21 mouse cellular contexts compared by ENCODE assay signal in the genomic region with DNA sequence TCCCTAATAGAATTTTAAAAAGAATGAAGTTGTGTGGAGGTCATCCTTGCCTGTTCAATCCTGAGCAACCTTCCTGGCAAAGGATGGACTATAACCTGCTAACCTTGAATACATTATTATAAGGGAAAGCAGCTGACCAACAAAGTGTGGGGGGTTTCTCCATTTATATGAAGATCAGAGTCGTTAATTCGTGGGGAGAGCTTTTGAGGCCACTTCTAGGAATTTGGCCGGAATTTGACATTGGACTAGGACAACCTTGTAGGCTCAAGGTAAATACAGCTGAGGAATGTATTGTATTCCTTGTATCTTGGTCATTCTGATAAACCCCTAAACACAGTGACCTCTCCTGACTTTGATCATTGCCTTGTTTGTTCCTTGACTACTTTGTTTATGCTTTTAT. TPM values are rescaled to one million over a fixed set of nuclear protein-coding genes. Genes with fewer than 3 reads are reported as not detected.
A peak's percentile ranks its signal among the peaks of the same experiment; 100 is the strongest.
DNase-seq lines count a peak whose midpoint lies in the region; TF ChIP-seq lines count a peak whose summit lies in the region.
"Had no signal": no experiment of that assay in that cellular context is flagged by ENCODE, and none has a peak within 500 bp of the region (broad histone marks: within the 10 kb centered on the region; RNA-seq: fewer than 3 reads in every experiment).

No protein-coding gene starts in this region.

- TF ChIP-seq CTCF in ES-Bruce4 (IDR thresholded peaks at IDR 0.05; ENCODE audit: low read depth, low read length): no peak

- no peaks in the 10 kb centered on the region for H3K27me3 ChIP-seq in ES-Bruce4 (ENCODE audit: control insufficient read depth, insufficient read depth, low read length, poor library complexity, severe bottlenecking)
- H3K27me3 ChIP-seq: embryonic facial prominence, embryonic 13.5 days; embryonic facial prominence, embryonic 15.5 days had no signal

- no peak overlapping the region for H3K4me3 ChIP-seq in ES-Bruce4 (ENCODE audit: low read depth, low read length)
- H3K4me3 ChIP-seq in ES-E14 (ENCODE audit: insufficient read depth in 1 of 2, low read depth in 1 of 2, low read length in 2 of 2, poor library complexity in 1 of 2, severe bottlenecking in 1 of 2): no peak overlapping the region; a peak in 1 of 4 replicates
- H3K4me3 ChIP-seq: embryonic facial prominence, embryonic 13.5 days; embryonic facial prominence, embryonic 15.5 days; erythroblast, embryonic 14.5 days; forebrain, embryonic 10.5 days; forebrain, embryonic 12.5 days had no signal

- H3K9me3 ChIP-seq in ES-Bruce4 (replicated peaks; ENCODE audit: control insufficient read depth, insufficient read depth, low read length, poor library complexity, severe bottlenecking) (no peaks in the 10 kb centered on the region), ES-E14 (ENCODE audit: control insufficient read depth, insufficient read depth, low read depth, low read length) (no peaks in the 10 kb centered on the region)
- H3K9me3 ChIP-seq: embryonic facial prominence, embryonic 13.5 days; embryonic facial prominence, embryonic 15.5 days; forebrain, embryonic 10.5 days; forebrain, embryonic 12.5 days had no signal

- peaks cover 16% of the 10 kb centered on the region for H3K4me1 ChIP-seq in ES-Bruce4 (ENCODE audit: control insufficient read depth, insufficient read depth, low read length)
- peaks cover 17 to 28% of the 10 kb centered on the region in 2 experiments for H3K4me1 ChIP-seq in ES-E14 (ENCODE audit: control insufficient read depth in 2 of 2, insufficient read depth in 2 of 2, low read length in 2 of 2, poor library complexity in 1 of 2)

- H3K36me3 ChIP-seq in ES-Bruce4 (ENCODE audit: control insufficient read depth, insufficient read depth, low read length, poor library complexity, severe bottlenecking): no peaks in the 10 kb centered on the region
- no peaks in the 10 kb centered on the region for H3K36me3 ChIP-seq in ES-E14 (ENCODE audit: control insufficient read depth, insufficient read depth, low read length, poor library complexity, severe bottlenecking)
- H3K36me3 ChIP-seq: embryonic facial prominence, embryonic 13.5 days; embryonic facial prominence, embryonic 15.5 days; forebrain, embryonic 10.5 days; forebrain, embryonic 12.5 days had no signal

- TF ChIP-seq POLR2A in ES-Bruce4 (IDR thresholded peaks at IDR 0.05; ENCODE audit: insufficient read depth, low read length): no peak

- peak; percentile 93 for TF ChIP-seq EP300 in ES-Bruce4 (IDR thresholded peaks at IDR 0.05; ENCODE audit: insufficient read depth, low read depth, low read length)

- in situ Hi-C loops in ES-E14 (cut with MboI; ENCODE audit: low sequenced_read_pairs in 2 of 2, unreplicated experiment in 2 of 2): no loop called here

- peak overlapping the region; percentile 81 for H3K9ac ChIP-seq in ES-Bruce4 (ENCODE audit: low read depth, poor library complexity, severe bottlenecking)
- peak overlapping the region; percentile 60; the same call in 1 of the 2 replicates for H3K9ac ChIP-seq in ES-E14 (ENCODE audit: insufficient read depth, low read depth, low read length, poor library complexity, severe bottlenecking)
- H3K9ac ChIP-seq: embryonic facial prominence, embryonic 13.5 days; embryonic facial prominence, embryonic 15.5 days; forebrain, embryonic 12.5 days had no signal

- peak; percentile 75 for DNase-seq in ES-E14 (ENCODE audit: low read depth, low spot score)
- DNase-seq in ZHBTc4 (ENCODE audit: low read depth, low spot score): peak; percentile 94
- no peak for DNase-seq in ovary, adult 18-20 months (ENCODE audit: low spot score)
- no peak for DNase-seq in cerebellum, postnatal 4 days (ENCODE audit: low spot score in 2 of 2)
- DNase-seq in yolk sac, embryonic 10.5 days (ENCODE audit: low spot score): no peak
- DNase-seq: adrenal gland, adult 2 months; adrenal gland, postnatal 10 days; adrenal gland, postnatal 25 days; cerebellum, adult 11-12 months; cerebellum, adult 2 months; cerebellum, adult 9-10 months; cerebellum, postnatal 10 days; cerebellum, postnatal 25 days; embryo, embryonic 11 days had no signal

- H3K27ac ChIP-seq in ES-Bruce4 (ENCODE audit: insufficient read depth, low read length) (peak overlapping the region; percentile 99), ES-E14 (ENCODE audit: insufficient read depth, low read depth, low read length, poor library complexity, severe bottlenecking) (peak overlapping the region; percentile 99; the same call in 1 of the 2 replicates)
- H3K27ac ChIP-seq: embryonic facial prominence, embryonic 13.5 days; embryonic facial prominence, embryonic 15.5 days; forebrain, embryonic 10.5 days; forebrain, embryonic 12.5 days had no signal

TF ChIP-seq in ES-E14, 5 proteins besides CTCF, POLR2A, EP300 and RAD21:
- no peak for TF ChIP-seq HCFC1 (IDR thresholded peaks at IDR 0.05; ENCODE audit: borderline replicate concordance, insufficient read depth, low read length)
- TF ChIP-seq CHD2 (IDR thresholded peaks at IDR 0.05; ENCODE audit: low read depth, low read length): peak; percentile 87
- no peak for TF ChIP-seq ZNF384 (IDR thresholded peaks at IDR 0.05; ENCODE audit: low read depth, low read length)
- peak; percentile 39; the same call in 1 of the 2 replicates for TF ChIP-seq MAFK (IDR thresholded peaks at IDR 0.05; ENCODE audit: insufficient read depth, low read depth, low read length)

RNA-seq across cellular contexts. Expression of gene Klf4, which starts 56.9 kb away (rescaled TPM):
- 59.2 and 63.3 TPM in 2 replicates for polyA plus RNA-seq in ES-Bruce4 (2011; ENCODE audit: insufficient read depth, insufficient read length, low read depth, missing spikeins)
- 55.6 and 98.4 TPM in 2 replicates for total RNA-seq in ES-E14 (2012; rRNA removed)
- total RNA-seq: MEL had no signal

Comparison
In these comparisons a context has a peak if more than half of its experiments do, and no peak if none do; other contexts are left out.
1. DNase-seq: peak in ES-E14 (single experiment) and ZHBTc4 (single experiment); none in ovary, adult 18-20 months (single experiment), cerebellum, postnatal 4 days (0 of 2) and yolk sac, embryonic 10.5 days (single experiment).